Mouse (Mus musculus) hindbrain, embryonic 15.5 days (tissue): ENCODE measurements at regions not wholly inside any gene's neighbourhood (a gene's known extent, or its start where the extent isn't known, plus 50 kb on each side); places are given as distances from the start of the nearest gene placed in this dataset.

Experiments used
- ATAC-seq: fragments of 200-750 bp; cut with Nextera tagmentation; 2 replicates; pipeline ENCODE4 v1.8.0; 2017; ENCODE audit warnings: low read depth, moderate number of reproducible peaks, moderate TSS enrichment; ENCODE audit not compliant: low FRiP score
- H3K27ac ChIP-seq: fragments of 300-500 bp; sonication (generic); replicated peaks from 2 replicates; pipeline ENCODE4 v1.5.1; 2015; ENCODE audit warnings: mild to moderate bottlenecking, inconsistent platforms
- H3K27me3 ChIP-seq: fragments of 300-500 bp; sonication (generic); 2 replicates; pipeline ENCODE4 v1.6.1; 2015; ENCODE audit warnings: control low read depth, inconsistent platforms
- H3K36me3 ChIP-seq: fragments of 300-500 bp; sonication (generic); 2 replicates; pipeline ENCODE4 v1.6.1; 2015; ENCODE audit warnings: control low read depth, inconsistent platforms
- H3K4me1 ChIP-seq: fragments of 300-500 bp; sonication (generic); replicated peaks from 2 replicates; pipeline ENCODE4 v1.6.1; 2015; ENCODE audit warnings: control low read depth, inconsistent platforms
- H3K4me2 ChIP-seq: fragments of 300-500 bp; sonication (generic); 2 replicates; pipeline ENCODE4 v1.6.1; 2015; ENCODE audit warnings: moderate library complexity, mild to moderate bottlenecking, inconsistent platforms
- H3K4me3 ChIP-seq: fragments of 300-500 bp; sonication (generic); 2 replicates; pipeline ENCODE4 v1.5.1; 2015; ENCODE audit warnings: mild to moderate bottlenecking, inconsistent platforms
- H3K9ac ChIP-seq: fragments of 300-500 bp; sonication (generic); 2 replicates; pipeline ENCODE4 v1.6.1; 2015; ENCODE audit warnings: inconsistent platforms
- H3K9me3 ChIP-seq: fragments of 300-500 bp; sonication (generic); 2 replicates; pipeline ENCODE4 v1.6.1; 2016; ENCODE audit warnings: control low read depth, inconsistent platforms
- WGBS: fragments of 180-500 bp; shearing (Covaris S2); methylation state at CpG from one replicate; pipeline ENCODE4 v1.1.7; 2015; 5-methylcytosine and 5-hydroxymethylcytosine counted together

DNA sequence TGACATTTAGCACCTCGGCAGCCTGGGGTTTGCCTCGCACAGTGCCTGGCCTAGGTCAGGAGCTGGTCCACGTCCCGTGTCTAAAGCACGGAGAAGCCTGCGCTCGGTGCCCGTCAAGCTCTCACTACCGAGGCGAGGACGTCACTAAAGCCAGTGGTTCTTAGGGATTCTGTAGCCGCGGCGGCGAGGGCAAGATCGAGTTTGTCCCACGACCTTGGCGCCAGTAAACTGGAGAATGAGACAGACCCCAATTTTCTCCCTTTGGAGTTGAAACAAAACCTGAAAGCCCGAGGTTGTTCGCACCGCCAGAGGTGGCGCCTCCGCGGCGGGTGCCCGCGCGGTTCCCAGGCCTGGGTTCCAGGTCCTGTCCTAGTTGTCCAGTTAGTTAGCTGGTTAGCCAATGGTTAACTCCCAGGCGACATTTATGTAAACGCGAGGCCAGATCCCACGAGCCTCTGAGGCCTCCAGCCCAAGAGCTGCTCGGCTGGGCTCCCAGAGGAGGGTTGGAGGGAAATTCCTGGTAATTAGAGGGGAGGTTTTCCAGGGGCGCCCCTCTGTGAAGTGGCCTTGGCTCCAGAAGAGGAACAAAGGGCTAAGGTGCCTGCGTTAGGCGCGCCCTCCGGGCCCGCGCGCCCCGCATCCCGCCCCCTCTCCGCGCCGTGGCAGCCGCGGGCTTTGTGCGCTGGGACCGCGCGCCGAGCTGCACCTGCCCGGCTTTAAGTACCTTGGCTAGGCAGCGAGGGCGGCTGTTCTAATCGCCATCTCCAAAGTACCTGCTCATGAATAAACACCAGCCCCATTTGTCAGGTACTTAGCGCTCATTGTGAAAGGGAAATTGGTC, 74.0 kb downstream of the Rhcg start:
- peaks cover 36% of the 10 kb centered on the region for H3K4me1 ChIP-seq
- peak overlapping the region; percentile 85 for H3K27ac ChIP-seq
- WGBS = 1% methylated on average over 55 of the region's 58 CpGs
- H3K27me3 ChIP-seq = peaks cover 14% of the 10 kb centered on the region; the same call in 1 of the 2 replicates
- no peaks in the 10 kb centered on the region for H3K36me3 ChIP-seq
- H3K4me2 ChIP-seq = peak overlapping the region; percentile 62
- no peaks in the 10 kb centered on the region for H3K9me3 ChIP-seq
- H3K9ac ChIP-seq = peak overlapping the region; percentile 45
- peak; percentile 45 for ATAC-seq
- peak overlapping the region; percentile 32 for H3K4me3 ChIP-seq

DNA sequence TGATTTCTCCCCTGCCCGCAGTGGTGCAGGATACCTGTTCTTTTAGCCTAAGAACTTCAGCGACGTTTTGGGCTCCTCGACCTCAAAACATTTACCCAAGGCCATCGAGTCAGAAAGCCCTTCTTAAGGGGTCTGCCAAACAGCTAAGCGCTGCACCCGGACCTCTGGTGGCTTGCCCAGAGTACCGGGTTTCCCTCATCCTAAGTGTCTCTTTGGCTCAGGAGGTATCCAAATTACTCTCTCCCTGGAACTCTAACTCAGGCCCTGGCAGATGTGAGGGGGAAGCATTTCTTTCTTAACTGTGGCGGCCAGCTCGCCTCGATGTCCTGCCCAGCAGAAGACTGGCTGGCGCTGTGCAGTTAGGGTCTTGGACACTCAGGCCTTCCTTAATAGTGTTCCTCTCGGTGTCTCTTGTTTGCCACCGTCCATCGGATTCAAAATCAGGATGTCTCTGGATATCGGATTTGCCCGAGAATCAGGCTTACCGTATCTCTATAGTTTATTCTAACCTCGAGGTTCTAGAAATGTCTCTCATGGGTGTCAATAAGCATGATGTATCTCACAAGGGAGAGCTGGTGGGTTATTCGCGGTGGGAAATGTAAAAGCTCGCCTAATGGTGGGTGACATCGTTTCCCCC, 75.0 kb downstream of the Rhcg start:
- peaks cover 18% of the 10 kb centered on the region; the same call in 1 of the 2 replicates for H3K27me3 ChIP-seq
- H3K9ac ChIP-seq = peak overlapping the region; percentile 45; the same call in 1 of the 2 replicates
- no peaks in the 10 kb centered on the region for H3K9me3 ChIP-seq
- 9% methylated on average over 23 of the region's 23 CpGs for WGBS
- peaks cover 35% of the 10 kb centered on the region for H3K4me1 ChIP-seq
- H3K36me3 ChIP-seq = no peaks in the 10 kb centered on the region
- H3K4me2 ChIP-seq = peak overlapping the region; percentile 62
- no peak for ATAC-seq
- H3K27ac ChIP-seq = peak overlapping the region; percentile 85
- no peak overlapping the region for H3K4me3 ChIP-seq

DNA sequence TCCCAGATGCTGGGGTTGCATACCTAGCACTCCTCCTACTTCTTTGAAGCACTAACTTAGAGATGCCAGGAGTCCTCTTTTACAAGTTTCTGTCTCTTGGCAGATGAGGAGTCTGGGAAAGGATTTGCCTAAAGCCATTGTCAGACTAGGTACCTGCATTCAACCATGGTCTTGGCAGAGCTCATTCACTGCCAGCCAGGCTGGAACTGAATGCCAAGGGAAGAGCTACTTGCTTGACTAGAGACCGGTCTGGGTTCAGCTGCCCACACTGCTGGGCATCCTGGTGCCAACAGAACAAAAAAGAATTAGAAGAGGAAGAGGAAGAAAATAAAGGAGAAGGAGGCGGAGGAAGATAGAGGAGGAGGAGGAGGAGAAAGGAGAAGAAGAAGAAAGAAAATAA, 74.1 kb upstream of the Polg start:
- Histone ChIP-seq H3K36me3 (no peaks in the 10 kb centered on the region), H3K9ac (no peak overlapping the region), H3K27ac (no peak overlapping the region; the same call in 1 of the 2 replicates), H3K4me2 (no peak overlapping the region), H3K27me3 (peaks cover 6% of the 10 kb centered on the region; the same call in 1 of the 2 replicates), H3K4me3 (no peak overlapping the region), H3K4me1 (peaks cover 42% of the 10 kb centered on the region), H3K9me3 (no peaks in the 10 kb centered on the region)
- 40% methylated on average over 2 of the region's 2 CpGs for WGBS
- no peak for ATAC-seq

DNA sequence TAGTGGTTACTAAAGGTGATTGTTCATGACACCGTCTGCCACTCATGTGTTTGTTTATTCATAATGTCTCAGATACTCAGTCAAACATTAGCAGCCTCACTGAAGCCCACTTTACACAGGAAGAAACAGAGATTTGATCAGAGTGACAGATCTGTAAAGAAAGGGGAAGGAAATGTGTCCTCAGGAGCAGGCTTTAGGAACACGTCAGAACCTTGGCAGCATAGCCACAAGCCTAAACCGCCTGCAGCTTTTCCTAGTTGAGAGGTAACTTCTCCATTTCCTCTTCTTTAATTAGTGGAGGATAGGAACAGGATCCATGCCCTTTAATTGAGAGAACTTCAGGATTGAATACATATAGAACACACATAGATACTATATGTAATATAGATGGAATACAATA, 73.3 kb upstream of the Polg start:
- WGBS = 29% methylated on average over 3 of the region's 3 CpGs
- Histone ChIP-seq H3K36me3 (no peaks in the 10 kb centered on the region), H3K4me2 (no peak overlapping the region), H3K9ac (no peak overlapping the region), H3K27ac (0 out of 2 replicates have a peak overlapping the region, but pooled peaks have one; percentile 20), H3K27me3 (peaks cover 6% of the 10 kb centered on the region; the same call in 1 of the 2 replicates), H3K9me3 (no peaks in the 10 kb centered on the region), H3K4me3 (no peak overlapping the region), H3K4me1 (peaks cover 42% of the 10 kb centered on the region)
- ATAC-seq = no peak

DNA sequence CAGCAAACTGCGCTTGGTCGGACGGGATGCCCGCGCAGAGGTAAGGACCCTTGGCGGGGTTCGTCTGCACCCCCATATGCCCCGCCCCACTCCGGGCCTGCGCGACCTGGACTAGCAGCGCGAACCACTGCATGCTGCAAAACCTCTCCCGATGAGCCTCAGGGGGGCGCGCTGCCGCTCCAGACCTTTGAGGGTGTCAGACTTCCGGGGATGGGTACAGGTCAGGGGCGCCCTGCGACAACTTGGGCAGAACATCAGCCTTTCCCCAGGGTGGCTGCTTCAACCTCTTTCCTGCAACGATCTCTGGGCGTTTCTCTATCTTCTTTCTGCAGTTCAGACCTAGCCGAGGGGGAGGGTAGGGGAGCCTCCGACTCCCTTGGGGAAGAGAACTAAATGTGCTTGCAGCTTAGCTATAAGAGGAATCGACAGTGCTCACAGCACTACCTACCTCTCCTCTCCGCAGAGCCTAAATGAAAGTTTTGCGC, 70.0 kb upstream of the Polg start:
- peak overlapping the region; percentile 94 for H3K27ac ChIP-seq
- peaks cover 4% of the 10 kb centered on the region; the same call in 1 of the 2 replicates for H3K36me3 ChIP-seq
- H3K9me3 ChIP-seq = no peaks in the 10 kb centered on the region
- H3K4me3 ChIP-seq = peak overlapping the region; percentile 52
- H3K4me2 ChIP-seq = peak overlapping the region; percentile 94
- under 1% methylated on average over 27 of the region's 27 CpGs for WGBS
- peaks cover 53% of the 10 kb centered on the region for H3K4me1 ChIP-seq
- H3K9ac ChIP-seq = peak overlapping the region; percentile 77
- peaks cover 6% of the 10 kb centered on the region; the same call in 1 of the 2 replicates for H3K27me3 ChIP-seq
- peak; percentile 77 for ATAC-seq

DNA sequence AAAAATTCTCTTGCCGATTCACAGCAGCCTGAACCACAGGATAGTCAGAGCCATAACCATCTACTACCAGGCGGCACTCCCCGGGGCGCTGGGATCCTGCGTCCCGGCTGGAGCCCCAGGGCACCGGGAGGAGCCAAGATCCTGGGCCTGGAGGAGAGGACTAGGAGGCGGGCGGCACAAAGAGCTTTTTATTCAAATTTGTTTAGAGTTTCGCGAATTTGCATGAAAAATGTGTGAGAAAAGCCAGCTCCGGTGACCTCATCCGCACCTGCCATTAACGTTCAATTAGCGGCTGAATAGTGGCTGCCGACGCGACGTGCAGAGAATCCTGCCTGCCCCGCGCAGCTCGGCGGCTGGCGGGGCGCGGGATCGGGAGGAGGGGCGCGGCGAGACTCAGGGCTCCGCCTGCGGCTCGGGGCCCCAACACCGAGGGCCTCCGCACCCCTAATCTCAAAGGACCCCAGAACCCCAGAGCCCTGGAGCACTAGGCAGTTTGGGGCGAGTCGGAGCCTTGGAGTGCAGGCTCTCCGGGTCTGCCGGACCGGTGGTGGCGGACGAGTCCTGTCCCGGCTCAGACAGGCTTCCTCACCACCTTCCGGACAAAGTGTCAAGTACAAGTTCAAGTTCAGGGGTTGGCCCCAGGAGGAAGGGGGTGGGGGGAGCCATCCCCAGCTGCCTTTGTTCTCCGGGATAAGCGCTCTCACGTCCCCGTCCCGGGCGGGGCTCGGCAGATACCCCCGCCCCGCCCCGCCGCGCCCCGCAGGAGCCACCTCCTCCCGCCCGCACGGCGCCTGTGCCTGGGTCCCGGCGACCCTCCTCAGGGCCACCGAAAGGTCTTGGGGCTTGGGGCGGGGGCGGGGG, 69.3 kb upstream of the Polg start:
- H3K9me3 ChIP-seq = no peaks in the 10 kb centered on the region
- peak overlapping the region; percentile 94 for H3K4me2 ChIP-seq
- H3K4me3 ChIP-seq = peak overlapping the region; percentile 52
- H3K36me3 ChIP-seq = peaks cover 4% of the 10 kb centered on the region; the same call in 1 of the 2 replicates
- H3K9ac ChIP-seq = peak overlapping the region; percentile 77
- ATAC-seq = peak; percentile 63
- H3K27ac ChIP-seq = peak overlapping the region; percentile 94
- H3K27me3 ChIP-seq = peaks cover 6% of the 10 kb centered on the region; the same call in 1 of the 2 replicates
- under 1% methylated on average over 59 of the region's 66 CpGs for WGBS
- peaks cover 59% of the 10 kb centered on the region for H3K4me1 ChIP-seq

DNA sequence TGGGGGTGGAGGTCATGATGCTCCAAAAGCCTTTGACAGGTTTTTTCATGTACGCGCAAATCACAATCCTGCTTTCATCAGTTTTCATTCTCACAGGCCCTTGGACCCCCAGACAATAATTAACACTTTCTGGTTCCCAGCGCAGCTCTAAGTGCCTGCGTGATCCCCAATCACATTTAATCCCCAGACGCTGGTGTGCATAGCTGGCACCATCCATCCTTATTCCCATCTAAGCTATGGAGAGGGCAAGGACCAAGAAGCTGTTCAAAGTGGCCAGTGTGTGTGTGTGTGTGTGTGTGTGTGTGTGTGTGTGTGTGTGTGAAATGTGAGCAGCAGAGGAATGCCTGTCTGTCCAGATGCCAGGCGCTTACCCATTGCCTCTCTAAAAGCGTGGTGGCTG, 68.7 kb upstream of the Polg start:
- Histone ChIP-seq H3K27ac (peak overlapping the region; percentile 94), H3K9ac (peak overlapping the region; percentile 77), H3K4me2 (peak overlapping the region; percentile 94), H3K9me3 (no peaks in the 10 kb centered on the region), H3K4me1 (peaks cover 65% of the 10 kb centered on the region), H3K4me3 (peak overlapping the region; percentile 52), H3K27me3 (peaks cover 6% of the 10 kb centered on the region; the same call in 1 of the 2 replicates), H3K36me3 (peaks cover 7% of the 10 kb centered on the region)
- WGBS = 9% methylated on average over 7 of the region's 7 CpGs
- peak; percentile 19 for ATAC-seq

DNA sequence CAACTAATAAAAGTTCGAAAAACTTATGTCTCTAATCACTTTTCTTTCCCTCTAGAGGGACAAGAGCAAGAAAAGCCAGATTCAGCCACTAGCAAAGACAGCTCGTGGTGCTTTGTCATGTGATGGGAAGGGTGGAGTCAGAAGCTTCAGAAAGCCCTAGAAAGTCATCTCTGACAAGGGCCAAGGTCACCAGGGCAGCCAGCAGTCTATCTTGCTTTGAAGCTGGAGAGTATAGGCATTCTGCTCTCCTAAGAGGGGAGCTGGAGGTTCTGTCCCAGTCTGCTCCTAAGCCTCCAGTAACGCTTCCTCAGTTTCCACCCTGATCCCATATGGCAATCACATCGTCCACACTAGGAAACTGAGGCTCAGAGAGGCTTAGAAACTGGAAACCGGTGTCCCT, 68.2 kb upstream of the Polg start:
- no peak for ATAC-seq
- Histone ChIP-seq H3K36me3 (peaks cover 8% of the 10 kb centered on the region), H3K4me1 (peaks cover 65% of the 10 kb centered on the region), H3K27ac (peak overlapping the region; percentile 94), H3K9me3 (no peaks in the 10 kb centered on the region), H3K4me2 (peak overlapping the region; percentile 94), H3K4me3 (no peak overlapping the region), H3K27me3 (peaks cover 4% of the 10 kb centered on the region; the same call in 1 of the 2 replicates), H3K9ac (no peak overlapping the region)
- 7% methylated on average over 5 of the region's 5 CpGs for WGBS

DNA sequence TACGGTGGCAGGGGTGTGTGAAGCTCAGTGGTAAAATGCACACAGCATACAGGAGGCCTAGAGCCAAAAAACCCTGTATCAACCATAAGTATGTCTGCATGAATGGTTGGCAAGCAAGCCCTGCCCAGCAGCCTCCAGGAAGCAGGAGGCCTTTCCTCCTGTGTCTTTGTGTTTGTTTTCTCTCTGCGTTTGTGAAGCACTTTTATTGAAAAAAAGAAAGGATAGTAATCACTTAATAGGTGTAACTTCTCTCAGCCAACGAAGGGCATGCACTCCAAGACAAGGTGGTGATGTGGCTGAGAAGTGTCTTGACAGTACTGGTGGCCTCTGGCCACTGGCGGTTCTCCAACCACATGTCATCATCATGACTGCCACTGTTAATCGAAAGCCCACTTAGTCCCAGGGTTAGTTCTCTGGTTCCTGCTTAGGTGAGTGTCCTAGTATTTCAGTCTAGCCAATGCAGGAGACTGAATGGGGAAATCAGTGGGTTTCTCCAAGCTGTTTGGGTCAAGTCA, 66.5 kb upstream of the Polg start:
- ATAC-seq = no peak
- 37% methylated on average over 5 of the region's 5 CpGs for WGBS
- Histone ChIP-seq H3K9ac (no peak overlapping the region), H3K27me3 (no peaks in the 10 kb centered on the region), H3K36me3 (peaks cover 8% of the 10 kb centered on the region), H3K27ac (peak overlapping the region; percentile 94), H3K4me3 (no peak overlapping the region), H3K4me1 (peaks cover 76% of the 10 kb centered on the region), H3K4me2 (no peak overlapping the region), H3K9me3 (no peaks in the 10 kb centered on the region)

DNA sequence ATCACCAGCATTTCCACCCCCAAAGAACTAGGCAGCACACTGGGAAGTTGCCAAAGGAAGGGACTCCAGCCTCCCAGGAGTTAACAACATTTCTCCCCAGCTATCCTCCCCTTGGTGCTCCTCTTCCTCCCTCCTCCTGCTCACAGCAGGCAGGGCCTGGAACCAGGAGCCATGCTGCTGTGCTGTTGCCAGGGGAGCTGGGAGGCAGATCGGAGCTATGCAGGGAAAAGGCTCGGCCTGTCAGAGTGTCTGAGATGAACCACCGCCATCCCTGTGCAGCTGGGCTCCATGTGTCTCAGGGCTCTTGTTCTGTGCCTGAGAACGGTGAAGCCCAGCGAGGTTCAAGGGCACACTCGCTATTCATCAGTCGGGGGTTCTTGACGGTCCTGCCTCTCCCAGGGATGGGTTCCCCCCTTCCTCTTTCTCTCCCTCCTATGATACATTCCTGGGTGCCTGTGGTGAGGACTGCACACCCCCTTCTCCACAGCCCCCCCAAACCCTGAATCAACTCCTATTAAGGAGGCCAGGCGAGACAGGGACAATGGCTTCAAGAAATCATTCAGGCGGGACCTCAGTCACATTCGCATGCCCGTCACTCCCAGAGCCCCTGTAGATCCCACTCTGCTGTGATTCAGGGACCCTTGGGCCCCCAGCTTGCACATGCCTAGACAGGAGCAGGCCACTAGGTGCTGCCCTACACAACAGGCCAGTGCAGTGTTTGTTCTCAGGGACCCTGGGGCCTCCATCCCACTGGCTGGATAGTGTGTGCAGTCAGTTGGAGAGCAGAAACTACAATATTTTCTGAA, 65.6 kb upstream of the Polg start:
- Histone ChIP-seq H3K4me1 (peaks cover 78% of the 10 kb centered on the region), H3K36me3 (peaks cover 8% of the 10 kb centered on the region), H3K27me3 (no peaks in the 10 kb centered on the region), H3K4me2 (no peak overlapping the region), H3K9me3 (no peaks in the 10 kb centered on the region), H3K27ac (peak overlapping the region; percentile 94), H3K9ac (no peak overlapping the region), H3K4me3 (no peak overlapping the region)
- WGBS = 8% methylated on average over 12 of the region's 12 CpGs
- ATAC-seq = peak; percentile 68
